Mouse (Mus musculus) intestine, embryonic 16.5 days (tissue): ENCODE measurements around the gene Sirpa. TPM values are rescaled to one million over a fixed set of nuclear protein-coding genes. Genes with fewer than 3 reads are reported as not detected.

Source experiments
- ATAC-seq: fragments of 200-750 bp; cut with Nextera tagmentation; 2 replicates; pipeline ENCODE4 v1.8.0; 2017; ENCODE audit warnings: moderate TSS enrichment, moderate library complexity
- H3K27ac ChIP-seq: fragments of 300-500 bp; sonication (generic); 2 replicates; pipeline ENCODE4 v1.5.1; 2014; ENCODE audit warnings: mild to moderate bottlenecking, low read length
- H3K27me3 ChIP-seq: fragments of 300-500 bp; sonication (generic); replicated peaks from 2 replicates; pipeline ENCODE4 v1.6.1; 2014; ENCODE audit warnings: low read length, control low read depth, mixed read lengths; ENCODE audit not compliant: control insufficient read depth, insufficient read depth
- H3K36me3 ChIP-seq: fragments of 300-500 bp; sonication (generic); 2 replicates; pipeline ENCODE4 v1.6.1; 2014; ENCODE audit warnings: low read length, control low read depth; ENCODE audit not compliant: control insufficient read depth, insufficient read depth
- H3K4me1 ChIP-seq: fragments of 300-500 bp; sonication (generic); 2 replicates; pipeline ENCODE4 v1.6.1; 2014; ENCODE audit warnings: low read length, control low read depth, mixed read lengths; ENCODE audit not compliant: control insufficient read depth, insufficient read depth
- H3K4me2 ChIP-seq: fragments of 300-500 bp; sonication (generic); 2 replicates; pipeline ENCODE4 v1.6.1; 2014; ENCODE audit warnings: low read depth, low read length, control low read depth
- H3K4me3 ChIP-seq: fragments of 300-500 bp; sonication (generic); 2 replicates; pipeline ENCODE4 v1.5.1; 2014; ENCODE audit warnings: mild to moderate bottlenecking, low read length
- H3K9ac ChIP-seq: fragments of 300-500 bp; sonication (generic); 2 replicates; pipeline ENCODE4 v1.6.1; 2014; ENCODE audit warnings: low read depth, low read length
- H3K9me3 ChIP-seq: fragments of 300-500 bp; sonication (generic); 2 replicates; pipeline ENCODE4 v1.6.1; 2016; ENCODE audit warnings: low read length, control low read depth; ENCODE audit not compliant: control insufficient read depth
- WGBS: fragments of 180-500 bp; shearing (Covaris S2); extraction: QIAGEN DNeasy Blood & Tissue Kit; methylation state at CpG from one replicate; pipeline ENCODE4 v1.1.7; 2014; 5-methylcytosine and 5-hydroxymethylcytosine counted together
- polyA plus RNA-seq: library from polyadenylated mRNA; unstranded; fragments of >200 nt; fragmentation: Nextera tagmentation; extraction: Ambion mirVana; gene quantifications from 2 replicates; pipeline ENCODE4 v1.2.1, GENCODE M21; 2015

The Sirpa gene
- polyA plus RNA-seq = 17.0 and 17.6 TPM in 2 replicates

DNA sequence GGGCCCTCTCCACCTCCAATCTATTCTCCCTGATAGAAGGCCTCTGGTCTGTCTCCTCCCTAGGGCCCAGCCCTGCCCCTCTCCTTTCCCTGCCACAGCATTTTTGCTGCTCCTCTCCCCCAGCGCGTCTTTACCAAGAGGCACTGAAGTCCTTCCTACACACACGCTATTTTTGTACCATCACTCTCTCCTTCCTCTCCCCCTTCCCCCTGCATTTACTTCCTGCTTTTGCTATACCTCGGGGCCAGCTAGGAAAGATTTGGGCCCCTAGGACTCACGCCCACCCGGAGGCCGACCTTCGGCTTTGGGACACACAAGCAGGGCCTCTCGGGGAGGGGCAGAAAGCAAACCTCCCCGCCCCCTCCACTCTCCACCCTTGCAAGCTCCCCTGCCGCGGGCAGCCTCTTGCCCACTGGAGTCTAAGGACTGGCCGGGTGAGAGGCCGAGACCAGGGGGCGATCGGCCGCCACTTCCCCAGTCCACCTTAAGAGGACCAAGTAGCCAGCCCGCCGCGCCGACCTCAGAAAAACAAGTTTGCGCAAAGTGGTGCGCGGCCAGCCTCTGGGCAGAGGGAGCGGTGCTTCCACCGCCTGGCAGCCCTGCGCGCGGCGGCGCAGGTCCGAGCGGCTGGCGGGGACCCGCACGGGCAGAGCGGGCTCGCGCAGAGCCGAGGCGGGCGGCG, at the start of gene Sirpa:
Sirpa (plus strand) TSS at position 377 of the 682 bp plus-strand sequence.
- under 1% methylated on average over 41 of the region's 43 CpGs for WGBS
- Histone ChIP-seq H3K9ac (peak within 1 kb of the TSS; percentile 88), H3K9me3 (no peaks in the 10 kb centered on the region), H3K4me3 (peak within 1 kb of the TSS; percentile 77), H3K36me3 (no peaks in the 10 kb centered on the region), H3K27me3 (no peaks in the 10 kb centered on the region), H3K4me1 (peaks cover 25% of the 10 kb centered on the region), H3K4me2 (peak within 1 kb of the TSS; percentile 55), H3K27ac (peak within 1 kb of the TSS; percentile 92)
- peak; percentile 84 for ATAC-seq

DNA sequence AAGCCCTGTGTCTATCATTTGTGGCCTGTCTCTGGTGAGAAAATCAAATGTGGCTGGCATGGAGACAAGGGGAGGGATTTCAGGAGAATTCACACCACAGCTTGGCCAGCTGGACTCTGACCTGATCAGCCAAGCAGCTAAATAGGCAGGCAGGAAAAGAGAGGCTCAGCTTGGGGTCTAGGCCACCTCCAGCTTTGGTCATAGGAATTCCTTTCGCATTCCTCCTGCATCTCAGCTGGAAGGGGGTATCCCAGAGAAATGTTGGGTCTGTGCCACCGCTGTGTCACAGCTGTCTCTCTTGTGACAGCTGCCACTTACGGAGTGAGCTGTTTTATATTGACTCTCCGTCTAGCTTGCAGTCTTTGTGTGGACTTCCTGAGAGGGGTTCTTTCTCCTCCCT, 48.2 kb upstream of the Sirpa start:
- Histone ChIP-seq H3K9me3 (no peaks in the 10 kb centered on the region), H3K4me2 (no peak overlapping the region), H3K27me3 (no peaks in the 10 kb centered on the region), H3K27ac (no peak overlapping the region), H3K9ac (no peak overlapping the region), H3K4me1 (no peaks in the 10 kb centered on the region), H3K4me3 (no peak overlapping the region), H3K36me3 (no peaks in the 10 kb centered on the region)
- WGBS = 49% methylated on average over 4 of the region's 4 CpGs
- no peak for ATAC-seq

- Histone ChIP-seq H3K4me1 (no peaks in the 10 kb centered on the region), H3K9me3 (no peaks in the 10 kb centered on the region), H3K36me3 (no peaks in the 10 kb centered on the region), H3K4me3 (no peak overlapping the region), H3K27me3 (no peaks in the 10 kb centered on the region), H3K4me2 (no peak overlapping the region), H3K9ac (no peak overlapping the region), H3K27ac (no peak overlapping the region)
- ATAC-seq = no peak
- WGBS = 76% methylated on average over 3 of the region's 3 CpGs
Measured at GRCm38 (mm10) chr2:129544919-129545318, 47.7 kb upstream of the Sirpa start.

GRCm38 (mm10) chr2:129545596-129545995, 47.0 kb upstream of the Sirpa start:
- Histone ChIP-seq H3K9me3 (no peaks in the 10 kb centered on the region), H3K27me3 (no peaks in the 10 kb centered on the region), H3K36me3 (no peaks in the 10 kb centered on the region), H3K9ac (no peak overlapping the region), H3K4me3 (no peak overlapping the region), H3K27ac (no peak overlapping the region), H3K4me1 (no peaks in the 10 kb centered on the region), H3K4me2 (no peak overlapping the region)
- 71% methylated on average over 7 of the region's 7 CpGs for WGBS
- no peak for ATAC-seq

- no peak overlapping the region for H3K27ac ChIP-seq
- no peak overlapping the region for H3K4me3 ChIP-seq
- no peaks in the 10 kb centered on the region for H3K27me3 ChIP-seq
- H3K4me2 ChIP-seq = no peak overlapping the region
- no peak overlapping the region for H3K9ac ChIP-seq
- no peaks in the 10 kb centered on the region for H3K4me1 ChIP-seq
- no peaks in the 10 kb centered on the region for H3K36me3 ChIP-seq
- H3K9me3 ChIP-seq = no peaks in the 10 kb centered on the region
- WGBS = 36% methylated on average over 3 of the region's 3 CpGs
- ATAC-seq = no peak
Measured at GRCm38 (mm10) chr2:129546772-129547171, 45.9 kb upstream of the Sirpa start.

- Histone ChIP-seq H3K9ac (no peak overlapping the region), H3K4me2 (no peak overlapping the region), H3K4me1 (no peaks in the 10 kb centered on the region), H3K27ac (no peak overlapping the region), H3K9me3 (no peaks in the 10 kb centered on the region), H3K4me3 (no peak overlapping the region), H3K27me3 (no peaks in the 10 kb centered on the region), H3K36me3 (no peaks in the 10 kb centered on the region)
- ATAC-seq = no peak
- WGBS = 41% methylated on average over 9 of the region's 9 CpGs
Measured at GRCm38 (mm10) chr2:129549537-129550135, 43.0 kb upstream of the Sirpa start.

DNA sequence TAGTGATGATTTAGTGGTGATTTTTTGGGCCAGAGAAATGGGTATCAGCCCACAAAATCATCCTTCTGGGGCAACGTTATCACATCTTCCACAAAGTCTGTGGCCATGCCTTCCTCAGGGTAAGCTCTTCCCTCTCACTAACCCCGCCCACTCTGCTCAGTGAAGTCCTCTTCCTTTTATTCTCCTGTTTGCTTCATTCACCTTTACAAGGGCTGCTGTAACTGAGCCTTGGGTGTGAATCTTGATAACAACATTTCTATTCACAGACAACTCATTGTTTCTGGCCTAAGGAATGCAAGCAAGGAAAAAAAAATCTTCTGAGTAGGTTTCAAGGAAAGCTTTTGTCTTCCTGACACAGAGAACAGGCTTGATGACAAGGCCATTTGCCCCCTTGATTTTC, 41.9 kb upstream of the Sirpa start:
- H3K4me2 ChIP-seq = no peak overlapping the region
- no peaks in the 10 kb centered on the region for H3K27me3 ChIP-seq
- H3K4me3 ChIP-seq = no peak overlapping the region
- ATAC-seq = no peak
- no peaks in the 10 kb centered on the region for H3K4me1 ChIP-seq
- 50% methylated on average over 2 of the region's 2 CpGs for WGBS
- H3K36me3 ChIP-seq = no peaks in the 10 kb centered on the region
- no peaks in the 10 kb centered on the region for H3K9me3 ChIP-seq
- H3K27ac ChIP-seq = no peak overlapping the region
- no peak overlapping the region for H3K9ac ChIP-seq

DNA sequence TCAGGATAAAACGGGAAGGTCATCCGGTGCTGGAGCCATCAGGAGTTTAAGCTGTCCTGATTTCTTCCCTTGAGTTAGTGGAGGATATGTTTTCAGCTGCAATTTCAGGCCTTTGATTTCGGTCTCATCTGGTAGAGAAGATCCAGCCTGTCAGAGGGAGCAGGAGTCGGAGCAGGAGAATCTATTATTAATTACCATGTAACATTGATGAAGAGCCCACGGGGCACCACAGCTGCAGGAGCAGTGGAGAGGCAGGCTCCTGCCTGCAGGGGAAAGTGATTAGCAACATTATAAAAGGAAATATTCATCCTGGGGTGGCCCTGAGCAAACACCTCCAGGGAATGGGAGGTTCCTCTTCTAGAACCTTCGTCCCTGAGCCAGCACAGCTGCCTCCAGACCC, 36.6 kb upstream of the Sirpa start:
- H3K9me3 ChIP-seq = no peaks in the 10 kb centered on the region
- H3K9ac ChIP-seq = no peak overlapping the region
- WGBS = 71% methylated on average over 6 of the region's 6 CpGs
- ATAC-seq = no peak
- no peak overlapping the region for H3K4me3 ChIP-seq
- no peaks in the 10 kb centered on the region for H3K27me3 ChIP-seq
- H3K27ac ChIP-seq = no peak overlapping the region
- 0 out of 2 replicates have a peak, but pooled peaks cover 3% of the 10 kb centered on the region for H3K4me1 ChIP-seq
- no peaks in the 10 kb centered on the region for H3K36me3 ChIP-seq
- H3K4me2 ChIP-seq = no peak overlapping the region

- H3K4me3 ChIP-seq = no peak overlapping the region
- no peaks in the 10 kb centered on the region for H3K9me3 ChIP-seq
- ATAC-seq = no peak
- no peak overlapping the region for H3K27ac ChIP-seq
- WGBS = 48% methylated on average over 12 of the region's 12 CpGs
- no peaks in the 10 kb centered on the region for H3K27me3 ChIP-seq
- H3K4me2 ChIP-seq = no peak overlapping the region
- H3K9ac ChIP-seq = no peak overlapping the region
- 0 out of 2 replicates have a peak, but pooled peaks cover 3% of the 10 kb centered on the region for H3K4me1 ChIP-seq
- H3K36me3 ChIP-seq = no peaks in the 10 kb centered on the region
Measured at GRCm38 (mm10) chr2:129558008-129558874, 34.4 kb upstream of the Sirpa start.
